Mouse (Mus musculus): ENCODE measurements around the gene Rec114.

DNA sequence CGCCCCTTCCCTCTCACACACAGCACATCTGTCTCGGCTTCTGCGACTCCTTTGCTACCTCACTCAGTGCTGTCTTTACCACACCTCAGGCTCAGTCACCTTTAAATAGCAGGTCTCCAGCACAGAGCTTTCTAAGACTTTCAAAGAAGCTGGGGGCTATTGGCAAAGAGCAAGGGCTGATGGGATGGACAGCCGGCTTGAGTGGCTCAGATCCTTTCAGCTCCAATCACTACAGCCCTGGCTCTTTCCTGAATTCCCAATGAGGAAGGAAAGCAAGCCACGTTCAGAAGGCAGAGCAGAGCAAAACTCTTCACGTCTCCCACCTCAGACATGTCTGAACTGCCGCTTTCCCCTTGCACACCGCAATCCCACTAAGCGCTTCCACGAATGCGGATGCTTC, 69.0 kb downstream of the Rec114 start:
- TF ChIP-seq CTCF (IDR thresholded peaks at IDR 0.05; ENCODE audit: low read depth, low read length) (no peak), POLR2A (IDR thresholded peaks at IDR 0.05; ENCODE audit: extremely low read depth, insufficient read depth, low read length) (no peak)
